Mouse (Mus musculus): ENCODE results near the gene Rasl11b. TPM values are rescaled to one million over a fixed set of nuclear protein-coding genes. Genes with fewer than 3 reads are reported as not detected.

The Rasl11b gene
- polyA plus RNA-seq, 1 experiment, result 10.1 TPM

- no peaks in the 10 kb centered on the region for H3K27me3 ChIP-seq (ENCODE audit: control insufficient read depth, insufficient read depth, low read length)
- no peak overlapping the region for H3K4me3 ChIP-seq (ENCODE audit: low read depth, low read length)
- H3K27ac ChIP-seq (ENCODE audit: insufficient read depth, low read depth, low read length), result no peak overlapping the region
- TF ChIP-seq POLR2A (IDR thresholded peaks at IDR 0.05; ENCODE audit: low read depth, low read length) (no peak), CTCF (IDR thresholded peaks at IDR 0.05; ENCODE audit: extremely low read depth, insufficient read length, insufficient replicate concordance, low read depth, low read length) (no peak)
- H3K4me1 ChIP-seq (ENCODE audit: control insufficient read depth, insufficient read depth, insufficient read length, low read length), result no peaks in the 10 kb centered on the region
- H3K36me3 ChIP-seq (ENCODE audit: control insufficient read depth, insufficient read depth, low read length), result no peaks in the 10 kb centered on the region
- WGBS, result 88% methylated on average over 6 of the region's 6 CpGs
These were observed 29.4 kb downstream of the Rasl11b start for GRCm38 (mm10) chr5:74224480-74224879.

- TF ChIP-seq POLR2A (IDR thresholded peaks at IDR 0.05; ENCODE audit: low read depth, low read length) (no peak), CTCF (IDR thresholded peaks at IDR 0.05; ENCODE audit: extremely low read depth, insufficient read length, insufficient replicate concordance, low read depth, low read length) (no peak)
- WGBS, result 93% methylated on average over 5 of the region's 5 CpGs
- Histone ChIP-seq H3K4me1 (ENCODE audit: control insufficient read depth, insufficient read depth, insufficient read length, low read length) (no peaks in the 10 kb centered on the region), H3K36me3 (ENCODE audit: control insufficient read depth, insufficient read depth, low read length) (no peaks in the 10 kb centered on the region), H3K27me3 (ENCODE audit: control insufficient read depth, insufficient read depth, low read length) (no peaks in the 10 kb centered on the region), H3K4me3 (ENCODE audit: low read depth, low read length) (no peak overlapping the region), H3K27ac (ENCODE audit: insufficient read depth, low read depth, low read length) (no peak overlapping the region)
These were observed 31.1 kb downstream of the Rasl11b start for GRCm38 (mm10) chr5:74226183-74226582.

DNA sequence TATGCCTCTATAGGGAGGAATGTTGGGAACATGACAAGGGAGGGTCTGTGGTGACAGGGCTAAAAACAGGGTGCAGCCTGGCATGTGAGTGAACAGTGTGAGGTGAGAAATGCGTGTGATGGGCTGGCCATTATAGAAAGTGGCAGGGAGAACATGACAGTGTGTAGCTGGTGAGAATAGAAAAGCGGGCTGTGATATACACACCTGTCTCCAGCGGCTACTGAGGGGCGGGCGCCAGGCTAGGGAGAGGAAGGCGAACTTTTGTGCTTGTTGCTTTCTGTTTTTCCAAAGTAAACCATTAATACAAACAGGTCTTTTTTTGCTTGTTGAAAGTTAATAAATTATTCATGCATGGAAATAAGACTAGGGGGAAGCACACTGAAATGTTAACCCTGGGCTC is 32.3 kb downstream of the Rasl11b start:
- H3K36me3 ChIP-seq (ENCODE audit: control insufficient read depth, insufficient read depth, low read length), result no peaks in the 10 kb centered on the region
- H3K27me3 ChIP-seq (ENCODE audit: control insufficient read depth, insufficient read depth, low read length), result no peaks in the 10 kb centered on the region
- H3K4me1 ChIP-seq (ENCODE audit: control insufficient read depth, insufficient read depth, insufficient read length, low read length), result no peaks in the 10 kb centered on the region
- no peak overlapping the region for H3K4me3 ChIP-seq (ENCODE audit: low read depth, low read length)
- WGBS, result 93% methylated on average over 6 of the region's 6 CpGs
- TF ChIP-seq CTCF (IDR thresholded peaks at IDR 0.05; ENCODE audit: extremely low read depth, insufficient read length, insufficient replicate concordance, low read depth, low read length) (no peak), POLR2A (IDR thresholded peaks at IDR 0.05; ENCODE audit: low read depth, low read length) (no peak)
- no peak overlapping the region for H3K27ac ChIP-seq (ENCODE audit: insufficient read depth, low read depth, low read length)

GRCm38 (mm10) chr5:74228938-74229337 is 33.9 kb downstream of the Rasl11b start:
- Histone ChIP-seq H3K4me1 (ENCODE audit: control insufficient read depth, insufficient read depth, insufficient read length, low read length) (no peaks in the 10 kb centered on the region), H3K27me3 (ENCODE audit: control insufficient read depth, insufficient read depth, low read length) (no peaks in the 10 kb centered on the region), H3K4me3 (ENCODE audit: low read depth, low read length) (no peak overlapping the region), H3K27ac (ENCODE audit: insufficient read depth, low read depth, low read length) (no peak overlapping the region), H3K36me3 (ENCODE audit: control insufficient read depth, insufficient read depth, low read length) (no peaks in the 10 kb centered on the region)
- 42% methylated on average over 1 of the region's 1 CpGs for WGBS
- TF ChIP-seq CTCF (IDR thresholded peaks at IDR 0.05; ENCODE audit: extremely low read depth, insufficient read length, insufficient replicate concordance, low read depth, low read length) (no peak), POLR2A (IDR thresholded peaks at IDR 0.05; ENCODE audit: low read depth, low read length) (no peak)

DNA sequence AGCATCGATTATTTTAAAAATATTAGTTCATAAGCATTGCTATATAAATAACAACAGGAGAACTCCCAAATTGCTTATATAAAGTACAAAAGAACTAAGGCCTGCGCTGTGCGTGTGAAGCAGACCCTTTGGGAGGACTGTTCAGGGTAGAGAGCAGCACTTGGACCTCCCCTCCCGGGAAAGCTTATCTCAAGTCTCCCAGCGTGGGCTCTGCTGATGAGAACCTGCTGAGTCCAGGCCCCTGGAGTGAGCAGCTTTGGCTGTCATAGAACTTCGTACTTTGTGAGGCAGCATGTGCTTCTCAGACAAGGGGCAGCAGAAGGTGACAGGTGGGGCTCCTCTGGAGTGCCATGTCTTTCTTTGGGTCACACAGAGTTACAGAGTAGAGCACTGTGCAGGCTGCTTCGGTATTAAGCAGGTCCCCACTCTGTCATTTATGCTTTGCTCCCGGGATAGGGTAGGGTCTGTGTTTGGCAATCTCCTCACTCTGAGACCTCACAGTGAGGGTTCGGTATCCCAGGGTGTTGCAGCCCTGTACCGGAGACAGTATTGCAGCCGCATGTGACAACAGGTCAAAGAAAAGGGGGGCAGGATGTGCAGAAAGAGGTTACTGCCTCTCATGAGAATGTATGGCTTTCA is 34.8 kb downstream of the Rasl11b start:
- no peaks in the 10 kb centered on the region for H3K27me3 ChIP-seq (ENCODE audit: control insufficient read depth, insufficient read depth, low read length)
- H3K4me3 ChIP-seq (ENCODE audit: low read depth, low read length), result no peak overlapping the region
- H3K4me1 ChIP-seq (ENCODE audit: control insufficient read depth, insufficient read depth, insufficient read length, low read length), result no peaks in the 10 kb centered on the region
- no peak overlapping the region for H3K27ac ChIP-seq (ENCODE audit: insufficient read depth, low read depth, low read length)
- no peaks in the 10 kb centered on the region for H3K36me3 ChIP-seq (ENCODE audit: control insufficient read depth, insufficient read depth, low read length)
- WGBS, result 81% methylated on average over 11 of the region's 11 CpGs
- no peak for TF ChIP-seq CTCF (IDR thresholded peaks at IDR 0.05; ENCODE audit: extremely low read depth, insufficient read length, insufficient replicate concordance, low read depth, low read length)

DNA sequence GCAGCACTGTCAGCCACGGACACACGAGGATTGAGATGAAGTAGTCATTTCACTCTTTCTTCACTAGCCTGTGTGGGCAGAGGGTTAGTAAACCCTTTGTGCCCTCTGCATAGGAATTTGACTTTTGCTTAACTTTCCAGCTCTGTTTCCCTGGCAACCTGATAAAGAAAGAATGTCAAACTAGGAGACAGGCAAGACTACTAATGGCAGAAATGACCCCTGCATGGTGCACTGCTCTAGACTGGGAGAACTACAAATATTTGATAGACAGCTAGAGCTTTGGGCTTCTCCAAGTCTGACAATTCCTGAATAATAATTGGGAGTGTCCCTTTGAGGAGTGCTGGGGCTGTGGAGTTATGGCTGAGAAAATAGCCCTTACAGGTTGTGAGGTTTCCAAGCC is 35.4 kb downstream of the Rasl11b start:
- TF ChIP-seq CTCF (IDR thresholded peaks at IDR 0.05; ENCODE audit: extremely low read depth, insufficient read length, insufficient replicate concordance, low read depth, low read length), result no peak
- no peak for TF ChIP-seq POLR2A (IDR thresholded peaks at IDR 0.05; ENCODE audit: low read depth, low read length)
- Histone ChIP-seq H3K36me3 (ENCODE audit: control insufficient read depth, insufficient read depth, low read length) (no peaks in the 10 kb centered on the region), H3K4me1 (ENCODE audit: control insufficient read depth, insufficient read depth, insufficient read length, low read length) (no peaks in the 10 kb centered on the region), H3K27me3 (ENCODE audit: control insufficient read depth, insufficient read depth, low read length) (no peaks in the 10 kb centered on the region), H3K27ac (ENCODE audit: insufficient read depth, low read depth, low read length) (no peak overlapping the region), H3K4me3 (ENCODE audit: low read depth, low read length) (no peak overlapping the region)
- 72% methylated on average over 2 of the region's 2 CpGs for WGBS

DNA sequence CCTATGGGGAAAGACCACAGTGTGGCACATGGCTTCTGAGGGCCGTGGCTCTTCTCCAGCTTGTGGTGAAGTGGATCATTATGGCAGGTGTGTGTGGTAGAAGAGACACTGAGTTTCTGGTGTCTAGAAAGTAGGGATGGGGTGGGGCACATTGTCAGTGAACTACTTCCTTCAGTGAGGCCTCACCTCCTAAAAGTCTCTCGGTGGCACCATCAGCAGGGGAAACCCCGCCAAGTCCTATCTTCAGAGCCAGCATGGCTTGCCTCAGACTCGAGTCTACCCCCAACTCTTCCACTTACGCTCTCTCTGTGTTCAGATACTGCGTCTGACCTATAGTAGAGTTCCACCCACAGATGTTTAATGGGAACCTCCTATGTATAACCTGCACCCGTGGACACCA is 38.7 kb downstream of the Rasl11b start:
- TF ChIP-seq POLR2A (IDR thresholded peaks at IDR 0.05; ENCODE audit: low read depth, low read length), result no peak
- no peak for TF ChIP-seq CTCF (IDR thresholded peaks at IDR 0.05; ENCODE audit: extremely low read depth, insufficient read length, insufficient replicate concordance, low read depth, low read length)
- 63% methylated on average over 7 of the region's 7 CpGs for WGBS
- Histone ChIP-seq H3K27ac (ENCODE audit: insufficient read depth, low read depth, low read length) (no peak overlapping the region), H3K4me3 (ENCODE audit: low read depth, low read length) (no peak overlapping the region), H3K27me3 (ENCODE audit: control insufficient read depth, insufficient read depth, low read length) (no peaks in the 10 kb centered on the region), H3K36me3 (ENCODE audit: control insufficient read depth, insufficient read depth, low read length) (no peaks in the 10 kb centered on the region), H3K4me1 (ENCODE audit: control insufficient read depth, insufficient read depth, insufficient read length, low read length) (no peaks in the 10 kb centered on the region)

Data from small intestine, adult 2 months (tissue).